Mouse (Mus musculus): ENCODE measurements around the gene Dedd2.

Dedd2 gene

DNA sequence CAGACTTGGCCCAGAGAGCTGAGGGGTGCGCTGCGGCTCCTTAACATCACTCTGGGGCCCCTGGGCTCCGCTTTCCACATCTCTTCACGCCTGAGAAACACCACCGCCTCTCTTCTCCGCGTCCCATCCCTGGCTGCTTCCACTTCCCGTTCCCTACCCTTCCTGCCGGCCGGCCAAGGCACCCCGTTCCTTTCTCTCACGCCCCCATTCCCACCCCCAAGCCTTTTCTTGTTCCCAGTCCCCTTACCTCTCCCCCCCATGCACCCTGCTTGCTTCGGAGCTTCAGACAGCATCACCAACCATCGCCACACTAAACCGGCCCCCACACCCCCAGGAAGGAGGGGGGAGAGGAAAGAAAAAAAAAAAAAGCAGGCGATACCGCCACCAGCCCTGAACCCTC lies 42.1 kb downstream of the Dedd2 start:
- no peak for DNase-seq

DNA sequence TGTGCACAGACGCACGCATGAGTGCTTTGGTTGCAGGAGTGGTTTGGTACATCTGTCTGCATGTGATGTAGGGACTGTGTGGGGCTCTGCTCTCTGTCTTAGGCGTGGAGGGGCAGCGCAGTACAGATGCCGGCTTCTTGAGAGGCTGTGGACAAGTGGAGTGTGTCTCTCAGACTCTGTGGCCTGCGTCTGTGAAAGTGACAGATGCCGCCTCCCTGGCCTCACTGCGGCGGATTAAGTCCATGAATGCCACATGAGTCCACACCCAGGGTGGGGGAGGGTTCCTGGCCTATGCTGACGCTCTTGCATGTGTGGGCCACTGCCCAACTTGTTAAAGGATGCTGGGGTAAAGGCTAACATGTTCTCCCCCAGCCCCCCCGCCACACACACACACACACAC lies 46.1 kb downstream of the Dedd2 start:
- no peak for DNase-seq

- DNase-seq = no peak
These were observed 47.7 kb downstream of the Dedd2 start for GRCm38 (mm10) chr7:25172669-25173068.

GRCm38 (mm10) chr7:25170583-25170982 lies 49.8 kb downstream of the Dedd2 start:
- no peak for DNase-seq

- DNase-seq = no peak
These were observed 54.3 kb downstream of the Dedd2 start for GRCm38 (mm10) chr7:25166106-25166505.

- DNase-seq = no peak
These were observed 64.2 kb downstream of the Dedd2 start for GRCm38 (mm10) chr7:25156158-25156648.

GRCm38 (mm10) chr7:25155469-25156157 lies 64.8 kb downstream of the Dedd2 start:
- no peak for DNase-seq

GRCm38 (mm10) chr7:25154648-25155047 lies 65.8 kb downstream of the Dedd2 start:
- no peak for DNase-seq

- no peak for DNase-seq
These were observed 66.6 kb downstream of the Dedd2 start for GRCm38 (mm10) chr7:25153841-25154240.

- no peak for DNase-seq
These were observed 68.4 kb downstream of the Dedd2 start for GRCm38 (mm10) chr7:25151916-25152556.

GRCm38 (mm10) chr7:25151009-25151408 lies 69.4 kb downstream of the Dedd2 start:
- no peak for DNase-seq

GRCm38 (mm10) chr7:25150151-25150663 lies 70.2 kb downstream of the Dedd2 start:
- DNase-seq = no peak
